Mouse (Mus musculus): Measurements from ENCODE around the gene Gm14226. TPM values are rescaled to one million over a fixed set of nuclear protein-coding genes. Genes with fewer than 3 reads are reported as not detected.

Gm14226 gene
- polyA plus RNA-seq (2014; fragmentation: Illumina TruSeq; extraction: RNeasy Lipid Tissue Mini Kit (QIAGEN cat#74804); ENCODE audit: low read depth, low replicate concordance), result 59.4 TPM

GRCm38 (mm10) chr2:155018251-155018755 is at the start of gene Gm14226:
Gm14226 (plus strand) TSS chr2:155018266.

GRCm38 (mm10) chr2:155073978-155074765 is 56.1 kb downstream of the Gm14226 start, which contains the start of gene Ahcy:
Ahcy (minus strand) TSS chr2:155074497.

Other genes starting within 250 kb of the Gm14226 start
- gene Gm14214, start 248.2 kb upstream of the Gm14226 start, polyA plus RNA-seq (2014; fragmentation: Illumina TruSeq; extraction: RNeasy Lipid Tissue Mini Kit (QIAGEN cat#74804); ENCODE audit: low read depth, low replicate concordance), result not detected
- 42.9 TPM for gene Raly, start 227.2 kb upstream of the Gm14226 start, polyA plus RNA-seq (2014; fragmentation: Illumina TruSeq; extraction: RNeasy Lipid Tissue Mini Kit (QIAGEN cat#74804); ENCODE audit: low read depth, low replicate concordance)
- not detected for gene a, start 226.9 kb upstream of the Gm14226 start, polyA plus RNA-seq (2014; fragmentation: Illumina TruSeq; extraction: RNeasy Lipid Tissue Mini Kit (QIAGEN cat#74804); ENCODE audit: low read depth, low replicate concordance)
- gene Eif2s2, start 125.3 kb upstream of the Gm14226 start, polyA plus RNA-seq (2014; fragmentation: Illumina TruSeq; extraction: RNeasy Lipid Tissue Mini Kit (QIAGEN cat#74804); ENCODE audit: low read depth, low replicate concordance), result 351 TPM
- 8.5 TPM for gene Ahcy, start 56.2 kb downstream of the Gm14226 start, polyA plus RNA-seq (2014; fragmentation: Illumina TruSeq; extraction: RNeasy Lipid Tissue Mini Kit (QIAGEN cat#74804); ENCODE audit: low read depth, low replicate concordance)
- gene Itch, start 115.2 kb downstream of the Gm14226 start, polyA plus RNA-seq (2014; fragmentation: Illumina TruSeq; extraction: RNeasy Lipid Tissue Mini Kit (QIAGEN cat#74804); ENCODE audit: low read depth, low replicate concordance), result 61.0 TPM
- 38.5 TPM for gene Dynlrb1, start 218.3 kb downstream of the Gm14226 start, polyA plus RNA-seq (2014; fragmentation: Illumina TruSeq; extraction: RNeasy Lipid Tissue Mini Kit (QIAGEN cat#74804); ENCODE audit: low read depth, low replicate concordance)